Mouse (Mus musculus) liver, embryonic 12.5 days (tissue): Measurements from ENCODE around the gene Arl13b. TPM values are rescaled to one million over a fixed set of nuclear protein-coding genes. Genes with fewer than 3 reads are reported as not detected.
A peak's percentile ranks its signal among the peaks of the same experiment; 100 is the strongest.

ENCODE experiments used
- ATAC-seq: fragments of 200-750 bp; cut with Nextera tagmentation; 2 replicates; pipeline ENCODE4 v1.8.0; 2017; ENCODE audit warnings: moderate number of reproducible peaks, mild to moderate bottlenecking, moderate library complexity
- H3K27ac ChIP-seq: fragments of 300-500 bp; sonication (generic); 2 replicates; pipeline ENCODE4 v1.5.1; 2016; ENCODE audit warnings: mild to moderate bottlenecking
- H3K27me3 ChIP-seq: fragments of 300-500 bp; sonication (generic); replicated peaks from 2 replicates; pipeline ENCODE4 v1.6.1; 2016; ENCODE audit warnings: mild to moderate bottlenecking, moderate library complexity
- H3K36me3 ChIP-seq: fragments of 300-500 bp; sonication (generic); 2 replicates; pipeline ENCODE4 v1.6.1; 2016; ENCODE audit warnings: mild to moderate bottlenecking, moderate library complexity
- H3K4me1 ChIP-seq: fragments of 300-500 bp; sonication (generic); 2 replicates; pipeline ENCODE4 v1.6.1; 2016
- H3K4me2 ChIP-seq: fragments of 300-500 bp; sonication (generic); 2 replicates; pipeline ENCODE4 v1.6.1; 2016; ENCODE audit warnings: mild to moderate bottlenecking, moderate library complexity
- H3K4me3 ChIP-seq: fragments of 300-500 bp; sonication (generic); 2 replicates; pipeline ENCODE4 v1.5.1; 2016; ENCODE audit warnings: mild to moderate bottlenecking, moderate library complexity
- H3K9ac ChIP-seq: fragments of 300-500 bp; sonication (generic); 2 replicates; pipeline ENCODE4 v1.6.1; 2016; ENCODE audit warnings: mild to moderate bottlenecking, moderate library complexity
- H3K9me3 ChIP-seq: fragments of 300-500 bp; sonication (generic); replicated peaks from 2 replicates; pipeline ENCODE4 v1.6.1; 2016; ENCODE audit warnings: mild to moderate bottlenecking, moderate library complexity
- WGBS: fragments of 180-500 bp; shearing (Covaris S2); methylation state at CpG from one replicate; pipeline ENCODE4 v1.1.7; 2016; ENCODE audit not compliant: insufficient replicate concordance; 5-methylcytosine and 5-hydroxymethylcytosine counted together
- polyA plus RNA-seq: library from polyadenylated mRNA; unstranded; fragments of >200 nt; fragmentation: Nextera tagmentation; extraction: Ambion mirVana; gene quantifications from 2 replicates; pipeline ENCODE4 v1.2.1, GENCODE M21; 2016

Gene Arl13b
- polyA plus RNA-seq, 1 experiment from 2014 or later: 5.8 TPM

GRCm38 (mm10) chr16:62853611-62854126 is 6.8 kb upstream of the Arl13b start:
- no peaks in the 10 kb centered on the region for H3K27me3 ChIP-seq
- 11% methylated on average over 3 of the region's 3 CpGs for WGBS
- H3K9me3 ChIP-seq: no peaks in the 10 kb centered on the region
- ATAC-seq: peak; percentile 38
- peak overlapping the region; percentile 68 for H3K4me3 ChIP-seq
- peak overlapping the region; percentile 95 for H3K4me2 ChIP-seq
- no peaks in the 10 kb centered on the region for H3K36me3 ChIP-seq
- peak overlapping the region; percentile 74 for H3K9ac ChIP-seq
- peaks cover 33% of the 10 kb centered on the region for H3K4me1 ChIP-seq
- peak overlapping the region; percentile 74 for H3K27ac ChIP-seq

DNA sequence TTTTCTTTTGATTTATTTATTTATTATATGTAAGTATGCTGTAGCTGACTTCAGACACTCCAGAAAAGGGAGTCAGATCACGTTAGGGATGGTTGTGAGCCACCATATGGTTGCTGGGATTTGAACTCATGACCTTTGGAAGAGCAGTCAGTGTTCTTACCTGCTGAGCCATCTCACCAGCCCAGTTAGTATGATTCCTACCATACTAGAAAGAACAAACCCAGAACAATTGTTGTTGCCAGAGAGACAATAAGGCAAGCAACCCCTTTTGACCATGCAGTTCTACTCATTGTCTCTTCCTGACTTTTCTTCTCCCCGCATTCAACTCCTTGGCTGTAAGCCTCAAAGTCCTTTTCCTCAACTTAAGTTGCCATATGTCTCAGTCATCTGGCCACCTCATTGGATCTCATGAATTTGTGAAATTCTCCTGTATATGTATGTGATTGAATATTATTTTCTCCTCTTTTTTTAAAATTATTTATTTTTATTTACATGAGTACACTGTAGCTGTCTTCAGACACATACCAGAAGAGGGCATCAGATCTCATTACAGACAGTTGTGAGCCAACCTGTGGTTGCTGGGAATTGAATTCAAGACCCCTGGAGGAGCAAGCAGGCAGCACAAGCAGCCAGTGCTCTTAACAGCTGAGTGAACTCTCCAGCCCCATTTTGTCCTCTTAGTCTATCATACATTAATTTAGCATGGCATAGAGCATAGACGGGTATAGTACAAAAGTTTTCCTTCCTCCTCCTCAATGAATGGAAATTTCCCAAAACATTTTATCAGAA is 5.8 kb upstream of the Arl13b start:
- 74% methylated on average over 3 of the region's 3 CpGs for WGBS

DNA sequence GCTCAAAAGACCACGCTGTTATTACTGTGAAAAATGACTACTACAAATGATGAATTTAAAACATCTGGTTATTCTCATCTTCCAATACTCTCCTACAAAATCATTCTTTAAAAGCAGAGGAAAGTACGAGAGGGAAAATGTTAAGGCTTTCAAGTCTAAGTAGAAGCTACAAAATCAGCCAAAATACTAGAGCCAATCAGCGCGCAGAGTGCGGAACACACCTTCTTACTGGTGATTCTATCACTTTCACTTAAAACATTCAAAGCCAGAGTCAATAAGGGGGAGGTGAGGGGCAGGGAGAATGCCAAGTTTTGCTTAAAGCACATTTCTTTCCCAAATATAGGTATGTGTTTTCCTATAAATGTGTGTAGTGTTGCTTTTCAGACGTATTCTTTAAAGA is 1.5 kb downstream of the Arl13b start:
- WGBS: 84% methylated on average over 6 of the region's 6 CpGs
- Histone ChIP-seq H3K27me3 (no peaks in the 10 kb centered on the region), H3K36me3 (no peaks in the 10 kb centered on the region), H3K9me3 (no peaks in the 10 kb centered on the region), H3K27ac (no peak overlapping the region), H3K4me3 (no peak overlapping the region), H3K9ac (no peak overlapping the region), H3K4me1 (peaks cover 31% of the 10 kb centered on the region), H3K4me2 (peak overlapping the region; percentile 91; the same call in 1 of the 2 replicates)
- no peak for ATAC-seq

More for the DNA sequence above, 5.8 kb upstream of the Arl13b start:
- Histone ChIP-seq H3K4me2 (no peak overlapping the region), H3K4me1 (peaks cover 33% of the 10 kb centered on the region), H3K36me3 (no peaks in the 10 kb centered on the region), H3K9ac (no peak overlapping the region), H3K27me3 (no peaks in the 10 kb centered on the region), H3K27ac (no peak overlapping the region), H3K4me3 (no peak overlapping the region), H3K9me3 (no peaks in the 10 kb centered on the region)
- ATAC-seq: no peak

GRCm38 (mm10) chr16:62834016-62834735 is 12.7 kb downstream of the Arl13b start:
- WGBS: 6% methylated on average over 3 of the region's 3 CpGs

DNA sequence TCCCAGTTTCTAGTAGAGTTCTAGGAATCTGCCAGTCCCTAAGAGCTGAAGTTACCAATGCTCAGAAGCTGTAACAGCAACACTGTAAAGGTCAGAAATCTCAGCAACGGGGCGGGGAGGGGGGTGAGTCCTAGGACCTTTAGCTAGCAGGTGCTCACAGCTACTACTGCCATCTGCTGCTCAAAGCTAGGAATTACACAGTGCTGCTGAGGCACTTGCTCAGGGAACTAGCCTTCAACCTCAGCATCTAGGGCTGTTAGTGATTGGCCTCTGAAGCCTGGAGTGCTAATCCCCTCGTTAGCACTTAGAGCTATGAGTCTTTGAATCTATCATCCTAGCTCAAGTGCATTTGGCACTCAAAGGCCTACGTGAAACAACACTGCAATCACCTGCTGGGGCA is 14.4 kb downstream of the Arl13b start:
- WGBS: 22% methylated on average over 4 of the region's 4 CpGs
- H3K4me1 ChIP-seq: peaks cover 33% of the 10 kb centered on the region
- H3K36me3 ChIP-seq: no peaks in the 10 kb centered on the region
- no peak for ATAC-seq
- no peak overlapping the region for H3K4me3 ChIP-seq
- H3K4me2 ChIP-seq: no peak overlapping the region
- H3K27me3 ChIP-seq: no peaks in the 10 kb centered on the region
- no peaks in the 10 kb centered on the region for H3K9me3 ChIP-seq
- H3K27ac ChIP-seq: no peak overlapping the region
- no peak overlapping the region for H3K9ac ChIP-seq

More at GRCm38 (mm10) chr16:62834016-62834735, 12.7 kb downstream of the Arl13b start:
- H3K9me3 ChIP-seq: no peaks in the 10 kb centered on the region
- peak overlapping the region; percentile 38 for H3K4me2 ChIP-seq
- ATAC-seq: peak; percentile 100
- no peak overlapping the region; the same call in 1 of the 2 replicates for H3K9ac ChIP-seq
- peak overlapping the region; percentile 70 for H3K27ac ChIP-seq
- H3K4me1 ChIP-seq: peaks cover 33% of the 10 kb centered on the region
- H3K4me3 ChIP-seq: no peak overlapping the region
- no peaks in the 10 kb centered on the region for H3K27me3 ChIP-seq
- H3K36me3 ChIP-seq: no peaks in the 10 kb centered on the region

DNA sequence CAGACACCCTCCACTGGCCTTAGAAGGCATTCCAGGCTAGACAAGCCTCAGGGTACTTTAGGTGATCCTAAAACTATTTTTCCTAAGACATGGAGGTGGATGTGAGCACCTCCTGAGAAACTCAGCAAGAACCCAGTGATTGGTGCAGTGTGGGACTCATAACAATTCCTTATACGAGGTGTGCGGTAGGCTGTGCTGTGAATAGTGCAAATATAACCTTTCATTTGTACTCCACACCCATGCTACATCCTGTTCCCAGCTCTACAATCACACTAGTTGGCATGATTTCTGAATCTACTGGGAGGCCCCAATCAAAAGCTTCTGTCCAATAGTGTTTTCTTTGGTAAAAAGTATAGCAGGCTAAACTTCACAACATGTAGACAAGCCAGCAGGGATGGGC is 14.8 kb downstream of the Arl13b start:
- H3K27ac ChIP-seq: no peak overlapping the region
- H3K4me3 ChIP-seq: no peak overlapping the region
- no peak overlapping the region for H3K9ac ChIP-seq
- no peak overlapping the region for H3K4me2 ChIP-seq
- H3K9me3 ChIP-seq: no peaks in the 10 kb centered on the region
- 68% methylated on average over 2 of the region's 2 CpGs for WGBS
- no peak for ATAC-seq
- peaks cover 33% of the 10 kb centered on the region for H3K4me1 ChIP-seq
- H3K36me3 ChIP-seq: no peaks in the 10 kb centered on the region
- no peaks in the 10 kb centered on the region for H3K27me3 ChIP-seq

- ATAC-seq: no peak
- Histone ChIP-seq H3K27me3 (no peaks in the 10 kb centered on the region), H3K4me1 (no peaks in the 10 kb centered on the region), H3K9ac (no peak overlapping the region), H3K36me3 (no peaks in the 10 kb centered on the region), H3K4me2 (no peak overlapping the region), H3K27ac (no peak overlapping the region), H3K9me3 (no peaks in the 10 kb centered on the region), H3K4me3 (no peak overlapping the region)
- WGBS: 59% methylated on average over 12 of the region's 12 CpGs
These were observed 20.5 kb downstream of the Arl13b start for GRCm38 (mm10) chr16:62826156-62827001.

DNA sequence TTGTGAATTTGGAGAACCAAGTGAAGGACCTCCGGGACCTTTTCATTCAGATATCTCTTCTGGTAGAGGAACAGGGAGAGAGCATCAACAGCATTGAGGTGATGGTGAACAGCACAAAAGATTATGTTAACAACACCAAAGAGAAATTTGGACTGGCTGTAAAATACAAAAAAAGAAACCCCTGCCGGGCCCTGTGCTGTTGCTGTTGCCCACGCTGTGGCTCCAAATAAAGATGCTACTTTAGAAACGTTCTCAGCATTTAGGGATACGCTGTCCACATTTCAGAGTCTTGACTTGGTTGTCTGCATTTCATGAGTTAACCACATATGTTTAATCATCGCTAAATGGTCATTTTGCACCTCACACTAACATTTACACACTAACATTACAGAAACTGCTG is 24.4 kb downstream of the Arl13b start:
- no peak overlapping the region for H3K27ac ChIP-seq
- H3K4me2 ChIP-seq: no peak overlapping the region
- no peak overlapping the region for H3K9ac ChIP-seq
- H3K36me3 ChIP-seq: no peaks in the 10 kb centered on the region
- no peaks in the 10 kb centered on the region for H3K9me3 ChIP-seq
- WGBS: 84% methylated on average over 6 of the region's 6 CpGs
- no peaks in the 10 kb centered on the region for H3K4me1 ChIP-seq
- no peaks in the 10 kb centered on the region for H3K27me3 ChIP-seq
- no peak for ATAC-seq
- H3K4me3 ChIP-seq: no peak overlapping the region

DNA sequence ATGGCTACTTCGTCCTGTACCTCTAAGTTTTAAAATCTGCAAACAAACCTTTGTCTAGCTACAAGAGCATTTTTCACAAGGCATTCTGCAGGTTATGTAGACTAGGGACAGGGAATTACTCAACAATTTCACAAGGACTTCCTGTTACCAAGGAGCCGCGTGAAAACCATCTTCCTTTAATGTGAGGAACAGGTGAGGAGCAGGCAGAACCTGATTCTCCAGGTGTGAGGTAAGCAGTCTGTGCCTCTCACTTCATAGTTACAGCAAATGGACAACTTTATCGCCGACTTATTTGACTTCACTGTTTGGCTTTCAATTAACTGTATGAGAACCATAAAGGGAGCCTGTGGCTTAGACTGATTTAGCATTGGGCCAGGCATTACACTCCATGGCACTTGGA is 32.3 kb downstream of the Arl13b start, which contains the start of gene Stx19:
Gene Stx19, plus strand, starts transcription at position 186 of the 400 bp plus-strand sequence.
- Histone ChIP-seq H3K9me3 (no peaks in the 10 kb centered on the region), H3K36me3 (no peaks in the 10 kb centered on the region), H3K4me3 (no peak within 1 kb of the TSS), H3K4me1 (peaks cover 7% of the 10 kb centered on the region), H3K27ac (no peak within 1 kb of the TSS), H3K4me2 (no peak within 1 kb of the TSS), H3K27me3 (no peaks in the 10 kb centered on the region), H3K9ac (no peak within 1 kb of the TSS)
- ATAC-seq: no peak
- WGBS: 60% methylated on average over 5 of the region's 5 CpGs

DNA sequence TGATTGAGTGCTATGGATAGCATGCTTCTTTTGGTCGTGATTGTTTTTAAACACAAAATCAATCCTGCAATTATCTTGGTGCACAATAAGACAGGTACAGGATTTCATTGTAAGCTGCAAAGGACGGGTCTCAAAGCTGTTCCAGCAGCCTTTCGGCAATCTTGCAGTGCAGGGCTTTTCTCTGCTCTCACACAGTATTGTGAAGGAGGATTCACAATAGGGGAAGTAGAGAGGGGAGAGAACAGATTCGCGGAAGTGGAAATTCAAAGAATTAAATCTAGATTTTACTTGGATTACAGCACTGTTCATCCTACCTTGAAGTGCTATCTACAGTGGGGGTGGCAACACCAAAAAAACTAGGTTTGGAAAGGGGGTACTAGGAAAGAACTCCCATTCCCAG is 33.0 kb downstream of the Arl13b start:
- Histone ChIP-seq H3K36me3 (no peaks in the 10 kb centered on the region), H3K4me2 (no peak overlapping the region), H3K4me1 (peaks cover 7% of the 10 kb centered on the region), H3K27me3 (no peaks in the 10 kb centered on the region), H3K9me3 (no peaks in the 10 kb centered on the region), H3K4me3 (no peak overlapping the region), H3K9ac (no peak overlapping the region), H3K27ac (no peak overlapping the region)
- no peak for ATAC-seq
- 62% methylated on average over 5 of the region's 5 CpGs for WGBS

- Histone ChIP-seq H3K27ac (no peak overlapping the region), H3K36me3 (no peaks in the 10 kb centered on the region), H3K4me2 (no peak overlapping the region), H3K4me1 (peaks cover 18% of the 10 kb centered on the region), H3K27me3 (no peaks in the 10 kb centered on the region), H3K9ac (no peak overlapping the region), H3K4me3 (no peak overlapping the region), H3K9me3 (no peaks in the 10 kb centered on the region)
- peak; percentile 76 for ATAC-seq
- WGBS: 37% methylated on average over 4 of the region's 4 CpGs
These were observed 36.0 kb downstream of the Arl13b start for GRCm38 (mm10) chr16:62810855-62811254.
